Mouse (Mus musculus): ENCODE results near the gene Anxa9. TPM values are rescaled to one million over a fixed set of nuclear protein-coding genes. Genes with fewer than 3 reads are reported as not detected.
A peak's percentile ranks its signal among the peaks of the same experiment; 100 is the strongest.

The Anxa9 gene
- polyA plus RNA-seq, 1 experiment from 2014 or later = 4.6 TPM

- peaks cover 5% of the 10 kb centered on the region; the same call in 1 of the 2 replicates for H3K36me3 ChIP-seq
- under 1% methylated on average over 53 of the region's 53 CpGs for WGBS (ENCODE audit: insufficient replicate concordance)
- peak within 1 kb of the TSS; percentile 81 for H3K4me3 ChIP-seq
- no peaks in the 10 kb centered on the region for H3K27me3 ChIP-seq (replicated peaks)
- ATAC-seq = peak; percentile 85
- H3K27ac ChIP-seq = peak within 1 kb of the TSS; percentile 98
- no peaks in the 10 kb centered on the region for H3K9me3 ChIP-seq (replicated peaks)
- peaks cover 75% of the 10 kb centered on the region for H3K4me1 ChIP-seq
- H3K4me2 ChIP-seq = peak within 1 kb of the TSS; percentile 87
- peak within 1 kb of the TSS; percentile 91 for H3K9ac ChIP-seq
Observed at GRCm38 (mm10) chr3:95281216-95282126, 25.5 kb downstream of the Anxa9 start, which contains the start of the genes Mindy1 and Prune1. TSS of gene Mindy1 (plus strand) at chr3:95281345. TSS of gene Prune1 (minus strand) at chr3:95282076.

- peak overlapping the region; percentile 87 for H3K4me2 ChIP-seq
- H3K36me3 ChIP-seq = peaks cover 5% of the 10 kb centered on the region; the same call in 1 of the 2 replicates
- H3K9ac ChIP-seq = peak overlapping the region; percentile 91
- H3K4me3 ChIP-seq = peak overlapping the region; percentile 81
- peaks cover 74% of the 10 kb centered on the region for H3K4me1 ChIP-seq
- ATAC-seq = no peak
- peak overlapping the region; percentile 89 for H3K27ac ChIP-seq
- H3K27me3 ChIP-seq (replicated peaks) = no peaks in the 10 kb centered on the region
- H3K9me3 ChIP-seq (replicated peaks) = no peaks in the 10 kb centered on the region
- 13% methylated on average over 8 of the region's 8 CpGs for WGBS (ENCODE audit: insufficient replicate concordance)
Observed at GRCm38 (mm10) chr3:95280747-95281146, 26.2 kb downstream of the Anxa9 start.

- 81% methylated on average over 1 of the region's 1 CpGs for WGBS (ENCODE audit: insufficient replicate concordance)
- no peak for ATAC-seq
- H3K9ac ChIP-seq = no peak overlapping the region
- no peaks in the 10 kb centered on the region for H3K9me3 ChIP-seq (replicated peaks)
- no peak overlapping the region for H3K4me2 ChIP-seq
- peaks cover 75% of the 10 kb centered on the region for H3K4me1 ChIP-seq
- peaks cover 4% of the 10 kb centered on the region for H3K36me3 ChIP-seq
- no peaks in the 10 kb centered on the region for H3K27me3 ChIP-seq (replicated peaks)
- no peak overlapping the region for H3K4me3 ChIP-seq
- H3K27ac ChIP-seq = peak overlapping the region; percentile 64
Observed at GRCm38 (mm10) chr3:95277149-95277551, 29.8 kb downstream of the Anxa9 start.

- Histone ChIP-seq H3K27ac (peak overlapping the region; percentile 64), H3K36me3 (peaks cover 4% of the 10 kb centered on the region), H3K9ac (no peak overlapping the region; the same call in 1 of the 2 replicates), H3K4me2 (no peak overlapping the region), H3K27me3 (replicated peaks) (no peaks in the 10 kb centered on the region), H3K9me3 (replicated peaks) (no peaks in the 10 kb centered on the region), H3K4me1 (peaks cover 75% of the 10 kb centered on the region), H3K4me3 (no peak overlapping the region)
- ATAC-seq = no peak
- WGBS (ENCODE audit: insufficient replicate concordance) = 46% methylated on average over 5 of the region's 5 CpGs
Observed at GRCm38 (mm10) chr3:95276428-95276934, 30.5 kb downstream of the Anxa9 start.

- no peak overlapping the region for H3K4me2 ChIP-seq
- 54% methylated on average over 6 of the region's 6 CpGs for WGBS (ENCODE audit: insufficient replicate concordance)
- no peaks in the 10 kb centered on the region for H3K27me3 ChIP-seq (replicated peaks)
- ATAC-seq = no peak
- H3K9ac ChIP-seq = no peak overlapping the region; the same call in 1 of the 2 replicates
- no peak overlapping the region for H3K4me3 ChIP-seq
- H3K36me3 ChIP-seq = peaks cover 4% of the 10 kb centered on the region
- peaks cover 69% of the 10 kb centered on the region for H3K4me1 ChIP-seq
- peak overlapping the region; percentile 49; the same call in 1 of the 2 replicates for H3K27ac ChIP-seq
- H3K9me3 ChIP-seq (replicated peaks) = no peaks in the 10 kb centered on the region
Observed at GRCm38 (mm10) chr3:95275161-95275560, 31.8 kb downstream of the Anxa9 start.

GRCm38 (mm10) chr3:95274453-95274852 is 32.5 kb downstream of the Anxa9 start:
- H3K9ac ChIP-seq = no peak overlapping the region
- WGBS (ENCODE audit: insufficient replicate concordance) = 88% methylated on average over 4 of the region's 4 CpGs
- no peak overlapping the region for H3K4me3 ChIP-seq
- peaks cover 63% of the 10 kb centered on the region for H3K4me1 ChIP-seq
- H3K27ac ChIP-seq = no peak overlapping the region
- no peak overlapping the region for H3K4me2 ChIP-seq
- ATAC-seq = no peak
- H3K36me3 ChIP-seq = peaks cover 10% of the 10 kb centered on the region
- H3K27me3 ChIP-seq (replicated peaks) = no peaks in the 10 kb centered on the region
- no peaks in the 10 kb centered on the region for H3K9me3 ChIP-seq (replicated peaks)

- Histone ChIP-seq H3K27ac (no peak overlapping the region), H3K9me3 (replicated peaks) (no peaks in the 10 kb centered on the region), H3K9ac (no peak overlapping the region), H3K4me2 (no peak overlapping the region), H3K4me3 (no peak overlapping the region), H3K4me1 (peaks cover 53% of the 10 kb centered on the region), H3K27me3 (replicated peaks) (no peaks in the 10 kb centered on the region), H3K36me3 (peaks cover 17% of the 10 kb centered on the region)
- WGBS (ENCODE audit: insufficient replicate concordance) = 79% methylated on average over 5 of the region's 5 CpGs
- ATAC-seq = no peak
Observed at GRCm38 (mm10) chr3:95273471-95273870, 33.5 kb downstream of the Anxa9 start.

GRCm38 (mm10) chr3:95270766-95271364 is 36.1 kb downstream of the Anxa9 start:
- H3K4me3 ChIP-seq = no peak overlapping the region
- no peaks in the 10 kb centered on the region for H3K9me3 ChIP-seq (replicated peaks)
- peaks cover 41% of the 10 kb centered on the region for H3K36me3 ChIP-seq
- no peak overlapping the region for H3K27ac ChIP-seq
- no peak overlapping the region for H3K9ac ChIP-seq
- H3K4me2 ChIP-seq = no peak overlapping the region
- WGBS (ENCODE audit: insufficient replicate concordance) = 77% methylated on average over 12 of the region's 12 CpGs
- H3K27me3 ChIP-seq (replicated peaks) = no peaks in the 10 kb centered on the region
- peaks cover 28% of the 10 kb centered on the region for H3K4me1 ChIP-seq
- ATAC-seq = no peak

GRCm38 (mm10) chr3:95269789-95270188 is 37.2 kb downstream of the Anxa9 start:
- ATAC-seq = no peak
- Histone ChIP-seq H3K27me3 (replicated peaks) (no peaks in the 10 kb centered on the region), H3K9ac (no peak overlapping the region), H3K9me3 (replicated peaks) (no peaks in the 10 kb centered on the region), H3K36me3 (peaks cover 48% of the 10 kb centered on the region), H3K4me3 (no peak overlapping the region), H3K4me2 (no peak overlapping the region), H3K27ac (no peak overlapping the region), H3K4me1 (peaks cover 17% of the 10 kb centered on the region)
- 82% methylated on average over 5 of the region's 5 CpGs for WGBS (ENCODE audit: insufficient replicate concordance)

- Histone ChIP-seq H3K36me3 (peaks cover 57% of the 10 kb centered on the region), H3K9me3 (replicated peaks) (no peaks in the 10 kb centered on the region), H3K4me2 (no peak overlapping the region), H3K9ac (no peak overlapping the region), H3K4me3 (no peak overlapping the region), H3K27ac (no peak overlapping the region), H3K4me1 (peaks cover 14% of the 10 kb centered on the region), H3K27me3 (replicated peaks) (no peaks in the 10 kb centered on the region)
- ATAC-seq = no peak
Observed at GRCm38 (mm10) chr3:95267855-95268254, 39.1 kb downstream of the Anxa9 start.

GRCm38 (mm10) chr3:95266052-95266451 is 40.9 kb downstream of the Anxa9 start:
- no peak overlapping the region for H3K27ac ChIP-seq
- no peak overlapping the region for H3K4me2 ChIP-seq
- peaks cover 15% of the 10 kb centered on the region for H3K4me1 ChIP-seq
- no peak for ATAC-seq
- H3K27me3 ChIP-seq (replicated peaks) = no peaks in the 10 kb centered on the region
- WGBS (ENCODE audit: insufficient replicate concordance) = 91% methylated on average over 3 of the region's 3 CpGs
- H3K36me3 ChIP-seq = peaks cover 73% of the 10 kb centered on the region
- H3K9me3 ChIP-seq (replicated peaks) = no peaks in the 10 kb centered on the region
- H3K9ac ChIP-seq = no peak overlapping the region
- H3K4me3 ChIP-seq = no peak overlapping the region

GRCm38 (mm10) chr3:95264724-95265123 is 42.3 kb downstream of the Anxa9 start:
- WGBS (ENCODE audit: insufficient replicate concordance) = 78% methylated on average over 1 of the region's 1 CpGs
- Histone ChIP-seq H3K4me2 (no peak overlapping the region), H3K27me3 (replicated peaks) (no peaks in the 10 kb centered on the region), H3K4me3 (no peak overlapping the region), H3K4me1 (peaks cover 12% of the 10 kb centered on the region), H3K27ac (no peak overlapping the region), H3K9me3 (replicated peaks) (no peaks in the 10 kb centered on the region), H3K36me3 (peaks cover 80% of the 10 kb centered on the region), H3K9ac (no peak overlapping the region)
- no peak for ATAC-seq

All from liver, embryonic 12.5 days (tissue).